Mouse (Mus musculus): ENCODE results near the gene Gusb. TPM values are rescaled to one million over a fixed set of nuclear protein-coding genes. Genes with fewer than 3 reads are reported as not detected.

Gusb gene
- total and polyA plus RNA-seq, 2 experiments from 2014 or later = 26.7 to 42.3 TPM

DNA sequence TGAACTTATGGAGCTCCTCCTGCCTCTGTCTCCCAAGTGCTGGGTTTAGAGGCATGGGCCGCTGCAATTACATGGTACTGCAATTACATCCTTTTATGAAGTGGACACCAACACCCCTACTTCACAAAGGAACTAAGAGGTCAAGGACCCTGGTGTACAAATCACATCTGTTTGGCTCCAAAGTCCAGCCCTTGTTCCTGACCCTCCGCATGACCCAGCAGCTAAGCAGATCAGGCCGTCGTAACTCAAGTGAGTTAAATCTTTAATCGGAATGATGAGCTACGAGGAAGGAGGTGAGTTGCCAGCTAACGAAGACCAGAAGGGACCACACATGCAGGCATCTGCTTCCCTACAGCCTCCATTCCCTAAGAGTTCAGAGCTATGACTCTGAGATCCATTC lies 19.5 kb upstream of the Gusb start:
- ATAC-seq (ENCODE audit: low FRiP score) = no peak
- no peak for DNase-seq (ENCODE audit: low spot score)
- TF ChIP-seq CTCF (IDR thresholded peaks at IDR 0.05) = no peak
- H3K36me3 ChIP-seq (ENCODE audit: insufficient read depth, low read length) = no peaks in the 10 kb centered on the region
- no peak overlapping the region for H3K4me3 ChIP-seq (ENCODE audit: low read depth, low read length)
- 89% methylated on average over 7 of the region's 7 CpGs for WGBS
- H3K27ac ChIP-seq (ENCODE audit: low read depth, low read length) = no peak overlapping the region
- H3K9me3 ChIP-seq (ENCODE audit: low read length) = no peaks in the 10 kb centered on the region
- H3K27me3 ChIP-seq (ENCODE audit: insufficient read depth, low read length) = no peaks in the 10 kb centered on the region
- H3K9ac ChIP-seq (replicated peaks; ENCODE audit: low read length, poor library complexity, severe bottlenecking) = no peak overlapping the region
- no peaks in the 10 kb centered on the region for H3K4me1 ChIP-seq (ENCODE audit: insufficient read depth, low read length)
- H3K4me2 ChIP-seq (ENCODE audit: low read depth, low read length, poor library complexity, severe bottlenecking) = no peak overlapping the region

- Histone ChIP-seq H3K36me3 (ENCODE audit: insufficient read depth, low read length) (no peaks in the 10 kb centered on the region), H3K27ac (ENCODE audit: low read depth, low read length) (no peak overlapping the region), H3K4me1 (ENCODE audit: insufficient read depth, low read length) (no peaks in the 10 kb centered on the region), H3K9ac (replicated peaks; ENCODE audit: low read length, poor library complexity, severe bottlenecking) (no peak overlapping the region), H3K4me3 (ENCODE audit: low read depth, low read length) (no peak overlapping the region), H3K4me2 (ENCODE audit: low read depth, low read length, poor library complexity, severe bottlenecking) (no peak overlapping the region), H3K9me3 (ENCODE audit: low read length) (no peaks in the 10 kb centered on the region), H3K27me3 (ENCODE audit: insufficient read depth, low read length) (no peaks in the 10 kb centered on the region)
- DNase-seq (ENCODE audit: low spot score) (peak; percentile 38), ATAC-seq (ENCODE audit: low FRiP score) (no peak)
- no peak for TF ChIP-seq CTCF (IDR thresholded peaks at IDR 0.05)
- WGBS = 55% methylated on average over 5 of the region's 5 CpGs
Measured at GRCm38 (mm10) chr5:130021361-130021966, 18.6 kb upstream of the Gusb start.

DNA sequence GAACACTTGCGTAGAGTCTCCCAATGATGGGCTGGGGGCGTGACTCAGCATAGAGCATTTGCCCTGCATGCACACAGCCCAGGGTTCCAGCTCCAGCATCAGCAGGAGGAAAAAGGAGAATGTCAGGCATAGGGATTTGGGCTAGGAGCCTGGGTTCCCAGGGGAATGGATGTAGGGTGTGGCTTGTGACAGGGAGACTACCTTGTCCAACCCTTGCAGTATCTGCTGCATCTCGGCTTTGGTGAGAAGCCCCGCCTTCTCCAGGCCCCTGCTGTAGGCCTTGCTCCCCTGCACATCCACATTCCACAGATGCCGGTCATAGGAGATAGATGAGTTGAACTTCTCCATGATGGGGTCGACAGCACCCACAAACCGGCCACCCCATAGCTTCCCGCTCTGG lies 16.6 kb upstream of the Gusb start:
- Histone ChIP-seq H3K27ac (ENCODE audit: low read depth, low read length) (no peak overlapping the region), H3K4me3 (ENCODE audit: low read depth, low read length) (no peak overlapping the region), H3K4me1 (ENCODE audit: insufficient read depth, low read length) (no peaks in the 10 kb centered on the region), H3K4me2 (ENCODE audit: low read depth, low read length, poor library complexity, severe bottlenecking) (no peak overlapping the region), H3K36me3 (ENCODE audit: insufficient read depth, low read length) (peaks cover 6% of the 10 kb centered on the region; the same call in 1 of the 2 replicates), H3K27me3 (ENCODE audit: insufficient read depth, low read length) (no peaks in the 10 kb centered on the region), H3K9me3 (ENCODE audit: low read length) (no peaks in the 10 kb centered on the region), H3K9ac (replicated peaks; ENCODE audit: low read length, poor library complexity, severe bottlenecking) (no peak overlapping the region)
- DNase-seq (ENCODE audit: low spot score) = no peak
- ATAC-seq (ENCODE audit: low FRiP score) = no peak
- 83% methylated on average over 8 of the region's 8 CpGs for WGBS
- no peak for TF ChIP-seq CTCF (IDR thresholded peaks at IDR 0.05)

DNA sequence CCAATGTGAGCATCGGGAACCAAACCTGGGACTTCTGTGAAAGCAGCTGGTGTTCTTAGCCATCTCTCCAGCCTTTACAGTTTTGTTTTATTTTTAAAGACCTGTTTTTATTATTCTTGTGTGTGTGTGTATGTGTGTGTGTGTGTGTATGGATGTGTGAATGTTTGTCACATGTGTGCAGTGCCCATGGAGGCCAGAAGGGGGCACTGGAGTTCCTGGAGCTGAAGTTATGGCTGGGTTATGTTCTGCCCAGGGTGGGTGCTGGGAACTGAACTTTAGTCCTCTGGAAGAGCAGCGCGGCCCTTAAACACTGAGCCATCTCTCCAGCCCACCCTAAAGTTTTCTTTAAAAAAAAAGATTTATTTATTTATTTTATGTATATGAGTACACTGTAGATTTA lies 12.3 kb upstream of the Gusb start:
- Histone ChIP-seq H3K9me3 (ENCODE audit: low read length) (no peaks in the 10 kb centered on the region), H3K27me3 (ENCODE audit: insufficient read depth, low read length) (no peaks in the 10 kb centered on the region), H3K4me1 (ENCODE audit: insufficient read depth, low read length) (no peaks in the 10 kb centered on the region), H3K36me3 (ENCODE audit: insufficient read depth, low read length) (peaks cover 19% of the 10 kb centered on the region), H3K9ac (replicated peaks; ENCODE audit: low read length, poor library complexity, severe bottlenecking) (no peak overlapping the region), H3K27ac (ENCODE audit: low read depth, low read length) (no peak overlapping the region), H3K4me3 (ENCODE audit: low read depth, low read length) (no peak overlapping the region), H3K4me2 (ENCODE audit: low read depth, low read length, poor library complexity, severe bottlenecking) (no peak overlapping the region)
- WGBS = 99% methylated on average over 3 of the region's 3 CpGs
- TF ChIP-seq CTCF (IDR thresholded peaks at IDR 0.05) = peak; percentile 23; the same call in 1 of the 2 replicates
- DNase-seq (ENCODE audit: low spot score) = no peak
- no peak for ATAC-seq (ENCODE audit: low FRiP score)

DNA sequence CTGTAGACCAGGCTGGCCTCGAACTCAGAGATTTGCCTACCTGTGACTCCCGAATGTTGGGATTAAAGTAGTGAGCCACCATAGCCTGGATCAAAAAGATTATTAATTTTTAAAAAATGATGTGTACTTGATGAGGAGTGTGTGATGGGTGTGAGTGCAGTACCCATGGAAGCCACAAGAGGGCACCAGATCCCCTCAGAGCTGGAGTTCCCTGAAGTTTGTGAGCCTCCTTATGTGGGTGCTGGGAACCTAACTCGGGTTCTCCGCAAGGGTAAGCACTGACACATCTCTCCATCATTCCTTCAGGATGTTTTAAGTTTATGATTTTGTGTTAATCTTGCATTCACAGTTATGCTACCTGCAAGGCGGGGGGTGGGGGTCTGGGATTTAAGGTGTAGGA lies 8.1 kb upstream of the Gusb start:
- Histone ChIP-seq H3K4me1 (ENCODE audit: insufficient read depth, low read length) (no peaks in the 10 kb centered on the region), H3K36me3 (ENCODE audit: insufficient read depth, low read length) (peaks cover 15% of the 10 kb centered on the region), H3K27me3 (ENCODE audit: insufficient read depth, low read length) (no peaks in the 10 kb centered on the region), H3K27ac (ENCODE audit: low read depth, low read length) (no peak overlapping the region), H3K9ac (replicated peaks; ENCODE audit: low read length, poor library complexity, severe bottlenecking) (no peak overlapping the region), H3K9me3 (ENCODE audit: low read length) (no peaks in the 10 kb centered on the region), H3K4me3 (ENCODE audit: low read depth, low read length) (no peak overlapping the region), H3K4me2 (ENCODE audit: low read depth, low read length, poor library complexity, severe bottlenecking) (no peak overlapping the region)
- TF ChIP-seq CTCF (IDR thresholded peaks at IDR 0.05) = peak; percentile 52
- ATAC-seq (ENCODE audit: low FRiP score) (no peak), DNase-seq (ENCODE audit: low spot score) (no peak)
- WGBS = 96% methylated on average over 5 of the region's 5 CpGs

DNA sequence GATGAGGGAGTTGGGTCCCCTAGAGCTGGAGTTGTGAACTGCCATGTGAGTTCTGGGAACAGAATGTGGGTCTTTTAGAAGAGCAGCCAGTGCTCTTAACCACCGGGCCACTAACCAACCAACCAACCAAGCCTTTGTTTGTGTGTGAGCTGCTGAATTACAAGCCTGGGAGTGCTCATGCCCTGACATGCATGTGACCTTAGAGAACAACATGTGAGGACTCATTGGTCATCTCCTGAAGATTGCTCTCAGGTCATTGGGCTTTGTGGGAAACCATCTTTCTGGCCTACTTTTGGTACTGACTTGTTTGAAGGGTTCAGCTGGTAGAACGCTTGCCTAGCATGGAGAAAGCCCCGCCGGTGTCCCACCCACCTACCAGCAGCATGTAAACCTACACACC lies 6.9 kb upstream of the Gusb start:
- Histone ChIP-seq H3K4me1 (ENCODE audit: insufficient read depth, low read length) (no peaks in the 10 kb centered on the region), H3K9ac (replicated peaks; ENCODE audit: low read length, poor library complexity, severe bottlenecking) (no peak overlapping the region), H3K4me2 (ENCODE audit: low read depth, low read length, poor library complexity, severe bottlenecking) (no peak overlapping the region), H3K36me3 (ENCODE audit: insufficient read depth, low read length) (peaks cover 13% of the 10 kb centered on the region; the same call in 1 of the 2 replicates), H3K27me3 (ENCODE audit: insufficient read depth, low read length) (no peaks in the 10 kb centered on the region), H3K9me3 (ENCODE audit: low read length) (no peaks in the 10 kb centered on the region), H3K27ac (ENCODE audit: low read depth, low read length) (no peak overlapping the region), H3K4me3 (ENCODE audit: low read depth, low read length) (no peak overlapping the region)
- 97% methylated on average over 4 of the region's 4 CpGs for WGBS
- no peak for ATAC-seq (ENCODE audit: low FRiP score)
- no peak for DNase-seq (ENCODE audit: low spot score)
- no peak for TF ChIP-seq CTCF (IDR thresholded peaks at IDR 0.05)
